Mouse (Mus musculus): ENCODE data around the gene Tmem131. TPM values are rescaled to one million over a fixed set of nuclear protein-coding genes. Genes with fewer than 3 reads are reported as not detected.
"Not testable (repeated sequence)": the region's sequence is repeated elsewhere in the genome, so short reads cannot be mapped to it uniquely, and the experiment has no call there.

The Tmem131 gene
- polyA plus RNA-seq, 1 experiment from 2014 or later = 13.8 TPM

DNA sequence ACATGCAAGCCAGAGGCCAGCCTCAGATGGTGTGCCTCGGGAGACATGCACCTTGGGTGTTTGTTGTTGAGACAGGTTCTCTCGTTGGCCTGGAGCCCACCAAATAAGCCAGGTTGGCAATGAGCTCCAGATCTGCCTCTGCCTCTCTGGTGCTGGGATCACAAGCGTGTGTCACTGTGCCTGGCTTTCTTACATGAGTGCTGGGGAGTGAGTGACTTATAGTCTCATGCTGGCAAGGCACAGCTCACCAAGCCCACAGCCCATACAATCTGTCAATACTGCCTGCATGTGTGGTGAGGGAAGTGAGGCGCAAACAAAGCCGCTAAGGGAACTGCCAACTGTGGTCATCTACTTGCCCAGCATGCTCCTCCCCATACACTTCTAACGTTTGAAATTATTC is 39.0 kb downstream of the Tmem131 start:
- Histone ChIP-seq H3K27ac (no peak overlapping the region), H3K27me3 (ENCODE audit: low read depth, poor library complexity, severe bottlenecking) (no peaks in the 10 kb centered on the region), H3K4me3 (no peak overlapping the region), H3K36me3 (no peaks in the 10 kb centered on the region), H3K4me1 (no peaks in the 10 kb centered on the region), H3K9me3 (replicated peaks) (no peaks in the 10 kb centered on the region)
- no peak for DNase-seq (ENCODE audit: low spot score)
- WGBS = 78% methylated on average over 6 of the region's 6 CpGs

- Histone ChIP-seq H3K4me1 (no peaks in the 10 kb centered on the region), H3K27ac (no peak overlapping the region), H3K9me3 (replicated peaks) (no peaks in the 10 kb centered on the region), H3K27me3 (ENCODE audit: low read depth, poor library complexity, severe bottlenecking) (no peaks in the 10 kb centered on the region), H3K36me3 (no peaks in the 10 kb centered on the region), H3K4me3 (no peak overlapping the region)
- DNase-seq (ENCODE audit: low spot score) = no peak
- WGBS = 67% methylated on average over 3 of the region's 3 CpGs
Observed at GRCm38 (mm10) chr1:36904084-36904451, 39.4 kb downstream of the Tmem131 start.

DNA sequence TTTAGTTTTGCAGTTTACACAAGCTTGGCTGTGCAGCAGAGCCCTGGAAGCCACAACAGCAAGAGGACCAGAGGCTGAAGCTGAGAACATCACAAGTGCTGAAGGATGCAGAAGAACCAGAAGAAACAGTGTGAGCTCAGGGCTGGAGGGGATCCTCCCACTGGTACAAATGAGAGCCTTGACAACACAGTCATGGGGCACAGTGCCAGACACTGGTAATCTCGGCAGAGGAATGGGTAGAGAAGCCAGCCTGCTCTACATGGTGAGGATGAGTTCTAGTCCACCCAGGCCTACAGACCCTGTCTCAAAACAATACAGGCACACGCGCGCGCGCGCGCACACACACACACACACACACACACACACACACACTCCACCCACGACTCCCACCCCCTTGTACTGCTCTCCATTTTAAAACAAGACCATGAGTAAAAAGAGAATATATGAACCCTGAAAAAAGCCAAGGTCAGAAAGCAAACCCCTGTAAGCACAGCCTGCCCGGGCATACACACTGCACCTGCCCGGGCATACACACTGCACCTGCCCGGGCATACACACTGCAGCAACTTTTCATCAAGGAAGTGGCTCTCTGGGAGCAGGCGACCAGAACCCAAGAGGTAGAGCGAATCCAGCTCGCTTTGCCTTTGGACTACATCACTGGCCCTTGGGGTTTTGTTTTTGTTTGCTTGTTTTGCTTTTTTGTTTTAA is 39.9 kb downstream of the Tmem131 start:
- H3K36me3 ChIP-seq = no peaks in the 10 kb centered on the region
- DNase-seq (ENCODE audit: low spot score) = no peak
- no peaks in the 10 kb centered on the region for H3K4me1 ChIP-seq
- no peak overlapping the region for H3K4me3 ChIP-seq
- 96% methylated on average over 15 of the region's 15 CpGs for WGBS
- H3K27me3 ChIP-seq (ENCODE audit: low read depth, poor library complexity, severe bottlenecking) = no peaks in the 10 kb centered on the region
- H3K27ac ChIP-seq = no peak overlapping the region
- no peaks in the 10 kb centered on the region for H3K9me3 ChIP-seq (replicated peaks)

DNA sequence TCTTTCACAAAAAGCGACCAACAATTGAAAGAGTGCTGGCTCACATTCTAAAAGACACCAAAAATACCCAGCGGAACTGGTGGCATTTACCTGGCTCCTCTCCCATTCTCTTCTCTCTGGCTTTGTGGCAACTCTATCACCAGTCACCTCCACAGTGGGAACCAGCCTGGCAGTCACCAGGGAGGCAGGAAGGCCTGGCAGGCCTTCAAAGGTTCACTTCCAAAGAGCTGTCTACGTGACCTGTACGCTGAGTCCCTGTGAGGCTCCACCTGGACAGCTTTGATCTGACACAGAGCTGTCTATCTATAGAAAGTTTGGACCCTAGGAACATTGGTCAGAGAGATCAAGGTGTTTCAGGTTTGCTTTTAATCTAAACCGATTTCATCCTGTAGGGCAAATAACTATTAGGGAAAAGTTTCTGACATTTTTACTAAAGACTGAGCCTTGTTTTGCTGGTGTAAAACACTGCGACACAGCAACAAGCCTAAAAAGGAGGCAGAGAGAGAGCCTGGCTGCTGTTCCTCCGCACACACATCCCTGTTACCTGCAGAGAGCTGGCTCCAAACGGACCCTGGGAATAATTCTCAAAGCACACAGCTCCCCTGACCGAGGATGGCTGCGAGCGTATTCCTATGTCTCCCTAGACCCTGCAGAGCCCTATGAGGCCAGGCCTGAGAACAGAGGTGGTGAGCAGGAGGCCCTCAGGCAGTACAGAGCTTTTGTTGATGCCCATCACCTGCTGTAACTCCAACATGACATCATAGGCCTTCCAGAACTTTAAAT is 40.7 kb downstream of the Tmem131 start:
- no peaks in the 10 kb centered on the region for H3K36me3 ChIP-seq
- H3K27ac ChIP-seq = no peak overlapping the region
- no peaks in the 10 kb centered on the region for H3K27me3 ChIP-seq (ENCODE audit: low read depth, poor library complexity, severe bottlenecking)
- H3K4me3 ChIP-seq = no peak overlapping the region
- no peaks in the 10 kb centered on the region for H3K9me3 ChIP-seq (replicated peaks)
- 95% methylated on average over 11 of the region's 11 CpGs for WGBS
- no peak for DNase-seq (ENCODE audit: low spot score)
- no peaks in the 10 kb centered on the region for H3K4me1 ChIP-seq

DNA sequence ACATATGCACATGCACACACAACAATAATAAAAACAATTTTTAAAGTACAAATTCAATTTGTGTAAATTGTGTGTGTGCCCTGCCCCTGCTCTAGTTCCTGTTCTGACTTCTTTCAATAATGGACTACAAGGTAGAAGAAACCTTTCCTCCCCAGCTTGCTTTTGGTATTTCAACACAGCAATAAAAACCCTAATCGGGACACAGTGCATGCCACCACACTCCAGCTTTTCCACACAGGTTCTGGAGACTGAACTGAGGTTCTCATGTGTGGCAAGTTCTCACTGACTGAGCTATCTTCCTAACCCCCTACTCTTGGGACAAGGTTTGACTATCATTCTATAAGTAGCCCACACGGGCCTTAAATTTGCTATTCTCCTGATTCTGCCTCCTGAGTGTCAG is 43.8 kb downstream of the Tmem131 start:
- Histone ChIP-seq H3K4me3 (no peak overlapping the region), H3K9me3 (replicated peaks) (no peaks in the 10 kb centered on the region), H3K27ac (no peak overlapping the region), H3K4me1 (no peaks in the 10 kb centered on the region), H3K36me3 (no peaks in the 10 kb centered on the region), H3K27me3 (ENCODE audit: low read depth, poor library complexity, severe bottlenecking) (no peaks in the 10 kb centered on the region)
- 98% methylated on average over 2 of the region's 2 CpGs for WGBS
- no peak for DNase-seq (ENCODE audit: low spot score)

GRCm38 (mm10) chr1:36896423-36896822 is 47.0 kb downstream of the Tmem131 start:
- H3K9me3 ChIP-seq (replicated peaks) = no peaks in the 10 kb centered on the region
- no peak overlapping the region for H3K4me3 ChIP-seq
- no peaks in the 10 kb centered on the region for H3K36me3 ChIP-seq
- peaks cover 2% of the 10 kb centered on the region; the same call in 1 of the 2 replicates for H3K4me1 ChIP-seq
- 91% methylated on average over 4 of the region's 4 CpGs for WGBS
- no peaks in the 10 kb centered on the region for H3K27me3 ChIP-seq (ENCODE audit: low read depth, poor library complexity, severe bottlenecking)
- DNase-seq (ENCODE audit: low spot score) = no peak
- no peak overlapping the region for H3K27ac ChIP-seq

GRCm38 (mm10) chr1:36895452-36895851 is 48.0 kb downstream of the Tmem131 start:
- 92% methylated on average over 3 of the region's 3 CpGs for WGBS
- Histone ChIP-seq H3K4me1 (peaks cover 7% of the 10 kb centered on the region), H3K4me3 (no peak overlapping the region), H3K27me3 (ENCODE audit: low read depth, poor library complexity, severe bottlenecking) (no peaks in the 10 kb centered on the region), H3K27ac (no peak overlapping the region), H3K36me3 (no peaks in the 10 kb centered on the region), H3K9me3 (replicated peaks) (no peaks in the 10 kb centered on the region)
- DNase-seq (ENCODE audit: low spot score) = no peak

DNA sequence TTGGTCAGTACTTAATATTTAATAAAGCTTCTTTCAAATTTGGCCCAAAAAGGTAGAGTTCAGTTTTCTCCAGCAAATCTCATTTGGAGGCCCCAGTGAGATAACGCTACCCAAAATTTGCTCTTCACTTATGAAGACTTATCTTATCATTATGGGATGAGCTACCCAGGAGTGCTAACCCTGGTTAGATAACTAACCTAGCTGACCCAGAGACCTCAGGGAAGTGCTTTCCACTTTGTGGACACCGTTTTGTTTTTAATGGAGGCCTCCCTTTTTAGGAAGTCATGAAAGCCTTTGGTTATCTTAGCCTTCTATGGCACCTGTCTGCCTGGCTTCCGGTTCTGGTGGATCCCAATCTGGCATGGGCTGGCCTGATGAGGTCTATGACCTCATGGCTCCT is 49.3 kb downstream of the Tmem131 start:
- no peak for DNase-seq (ENCODE audit: low spot score)
- Histone ChIP-seq H3K4me1 (peaks cover 7% of the 10 kb centered on the region), H3K9me3 (replicated peaks) (no peaks in the 10 kb centered on the region), H3K4me3 (no peak overlapping the region), H3K36me3 (no peaks in the 10 kb centered on the region), H3K27me3 (ENCODE audit: low read depth, poor library complexity, severe bottlenecking) (no peaks in the 10 kb centered on the region), H3K27ac (no peak overlapping the region)
- WGBS = 95% methylated on average over 3 of the region's 3 CpGs

DNA sequence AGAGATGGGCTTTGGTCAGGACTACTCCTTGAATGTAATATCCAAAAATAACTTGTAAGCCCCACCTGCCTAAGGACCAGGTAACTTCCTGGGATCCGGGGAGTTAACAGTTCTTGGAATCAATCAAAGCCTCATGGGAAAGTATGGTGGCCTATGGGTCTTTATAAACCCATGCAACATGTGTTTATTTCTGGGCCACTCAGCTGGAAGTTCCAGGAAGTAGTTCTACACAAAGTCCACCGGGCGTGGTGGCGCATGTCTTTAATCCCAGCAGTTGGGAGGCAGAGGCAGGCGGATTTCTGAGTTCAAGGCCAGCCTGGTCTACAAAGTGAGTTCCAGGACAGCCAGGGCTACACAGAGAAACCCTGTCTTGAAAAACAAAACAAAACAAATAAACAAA is 49.7 kb downstream of the Tmem131 start:
- not testable (repeated sequence) for DNase-seq (ENCODE audit: low spot score); H3K27me3 ChIP-seq (ENCODE audit: low read depth, poor library complexity, severe bottlenecking); H3K4me1 ChIP-seq; H3K36me3 ChIP-seq; H3K9me3 ChIP-seq (replicated peaks); H3K4me3 ChIP-seq; H3K27ac ChIP-seq
- WGBS = 96% methylated on average over 5 of the region's 5 CpGs

DNA sequence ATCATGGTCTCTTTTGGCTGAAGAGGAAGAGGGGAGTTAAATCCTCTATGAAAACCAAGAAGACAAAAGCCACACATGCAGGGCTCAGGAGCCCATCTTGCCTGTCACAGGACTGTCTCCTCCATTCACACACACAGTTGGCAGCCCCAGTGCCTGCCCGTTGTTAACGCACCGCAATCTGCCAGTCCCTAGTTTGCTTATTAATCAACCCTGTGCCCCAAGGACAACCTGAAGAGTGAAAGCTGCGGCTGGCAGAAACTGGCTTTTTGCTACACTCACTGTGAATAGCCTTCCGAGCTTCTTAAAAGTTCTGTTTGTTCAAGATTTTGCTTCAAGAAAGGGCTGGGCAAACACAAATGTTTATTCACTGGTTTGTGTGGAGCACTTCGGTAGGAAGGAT is 50.3 kb downstream of the Tmem131 start:
- no peak for DNase-seq (ENCODE audit: low spot score)
- H3K4me3 ChIP-seq = no peak overlapping the region
- no peaks in the 10 kb centered on the region for H3K36me3 ChIP-seq
- H3K4me1 ChIP-seq = peaks cover 7% of the 10 kb centered on the region
- H3K27me3 ChIP-seq (ENCODE audit: low read depth, poor library complexity, severe bottlenecking) = no peaks in the 10 kb centered on the region
- no peaks in the 10 kb centered on the region for H3K9me3 ChIP-seq (replicated peaks)
- WGBS = 89% methylated on average over 6 of the region's 6 CpGs
- no peak overlapping the region for H3K27ac ChIP-seq

DNA sequence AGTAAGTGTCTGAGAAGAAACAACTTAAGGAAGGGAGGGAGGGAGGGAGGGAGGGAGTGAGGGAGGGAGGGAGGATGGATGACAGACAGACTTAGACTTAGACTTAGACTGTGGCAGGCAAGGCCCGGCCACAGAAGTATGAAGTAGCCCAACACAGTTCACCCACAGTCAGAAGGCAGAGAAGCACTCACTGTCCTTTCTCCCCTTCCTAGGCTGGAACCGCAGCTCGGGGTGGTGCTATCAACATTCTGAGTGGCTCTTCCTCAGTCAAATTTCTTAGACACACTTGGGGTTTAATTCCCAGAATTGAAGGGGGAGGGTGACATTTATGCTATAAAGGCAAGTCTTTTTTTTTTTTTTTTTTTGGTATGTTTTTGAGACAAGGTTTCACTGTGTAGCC is 51.0 kb downstream of the Tmem131 start:
- DNase-seq (ENCODE audit: low spot score) = no peak
- WGBS = 87% methylated on average over 3 of the region's 3 CpGs
- H3K4me1 ChIP-seq = peaks cover 7% of the 10 kb centered on the region
- H3K27me3 ChIP-seq (ENCODE audit: low read depth, poor library complexity, severe bottlenecking) = no peaks in the 10 kb centered on the region
- no peaks in the 10 kb centered on the region for H3K9me3 ChIP-seq (replicated peaks)
- no peaks in the 10 kb centered on the region for H3K36me3 ChIP-seq
- no peak overlapping the region for H3K4me3 ChIP-seq
- no peak overlapping the region for H3K27ac ChIP-seq

GRCm38 (mm10) chr1:36889016-36889415 is 54.5 kb downstream of the Tmem131 start:
- Histone ChIP-seq H3K27me3 (ENCODE audit: low read depth, poor library complexity, severe bottlenecking) (no peaks in the 10 kb centered on the region), H3K4me1 (peaks cover 19% of the 10 kb centered on the region), H3K36me3 (peaks cover 12% of the 10 kb centered on the region), H3K27ac (no peak overlapping the region), H3K9me3 (replicated peaks) (no peaks in the 10 kb centered on the region), H3K4me3 (no peak overlapping the region)
- WGBS = 94% methylated on average over 5 of the region's 5 CpGs
- DNase-seq (ENCODE audit: low spot score) = no peak

DNA sequence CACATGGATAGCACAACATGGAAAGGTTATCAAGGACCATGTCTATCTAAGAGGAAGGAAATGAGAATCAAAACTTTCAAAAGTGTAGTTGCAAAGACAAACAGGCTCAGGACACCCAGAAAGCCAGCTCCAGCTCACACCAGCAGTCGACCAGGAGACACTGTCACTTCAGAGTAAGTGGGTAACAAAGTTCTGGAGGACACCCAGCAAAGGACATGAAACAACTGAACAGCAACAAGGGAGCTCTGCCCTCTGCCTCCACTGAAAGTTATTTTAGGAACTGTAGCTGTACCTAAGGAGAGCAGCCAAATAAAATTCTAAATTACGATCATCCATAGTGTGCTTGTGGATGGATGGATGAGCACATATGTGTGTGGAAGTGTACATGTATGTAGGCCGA is 56.3 kb downstream of the Tmem131 start:
- Histone ChIP-seq H3K27me3 (ENCODE audit: low read depth, poor library complexity, severe bottlenecking) (no peaks in the 10 kb centered on the region), H3K4me1 (peaks cover 23% of the 10 kb centered on the region), H3K36me3 (peaks cover 12% of the 10 kb centered on the region), H3K9me3 (replicated peaks) (no peaks in the 10 kb centered on the region), H3K27ac (no peak overlapping the region), H3K4me3 (no peak overlapping the region)
- 91% methylated on average over 3 of the region's 3 CpGs for WGBS
- DNase-seq (ENCODE audit: low spot score) = no peak
